Mouse (Mus musculus) megakaryocyte, adult 5-6 weeks (primary cell): ENCODE measurements at regions not wholly inside any gene's neighbourhood (a gene's known extent, or its start where the extent isn't known, plus 50 kb on each side); places are given as distances from the start of the nearest gene placed in this dataset.

Experiments
- ATAC-seq: 2 replicates; pipeline ENCODE4 v1.8.0; 2016; ENCODE audit warnings: mild to moderate bottlenecking, inconsistent platforms; ENCODE audit not compliant: poor library complexity, severe bottlenecking

- no peak for ATAC-seq
Observed at GRCm38 (mm10) chr2:50003866-50004265, 62.4 kb upstream of the Lypd6 start.

- peak; percentile 54 for ATAC-seq
Observed at GRCm38 (mm10) chr2:50004674-50005527, 61.3 kb upstream of the Lypd6 start.

- ATAC-seq: no peak
Observed at GRCm38 (mm10) chr2:50008282-50008681, 57.9 kb upstream of the Lypd6 start.

- ATAC-seq: no peak
Observed at GRCm38 (mm10) chr2:50010409-50010808, 55.8 kb upstream of the Lypd6 start.

- peak; percentile 46; the same call in 1 of the 2 replicates for ATAC-seq
Observed at GRCm38 (mm10) chr2:50012303-50012702, 53.9 kb upstream of the Lypd6 start.

- no peak for ATAC-seq
Observed at GRCm38 (mm10) chr2:50013248-50013647, 53.0 kb upstream of the Lypd6 start.

GRCm38 (mm10) chr2:50013882-50014281 is 52.3 kb upstream of the Lypd6 start:
- ATAC-seq: peak; percentile 61

GRCm38 (mm10) chr2:50014683-50015082 is 51.5 kb upstream of the Lypd6 start:
- no peak for ATAC-seq
